Mouse (Mus musculus) cerebellum, adult 2 months (tissue): ENCODE results near the gene Dhx15.

Experiments
- CTCF ChIP-seq: fragments of 200-500 bp; IDR thresholded peaks from 2 replicates; pipeline ENCODE4 v1.5.1; 2011; ENCODE audit warnings: low read depth, mild to moderate bottlenecking, control low read depth, low read length, moderate library complexity, borderline replicate concordance; ENCODE audit not compliant: insufficient read depth
- POLR2A ChIP-seq: fragments of 200-500 bp; IDR thresholded peaks from 2 replicates; pipeline ENCODE4 v1.6.1; 2011; ENCODE audit warnings: low read length, control low read depth, borderline replicate concordance; ENCODE audit not compliant: insufficient read depth

- TF ChIP-seq CTCF (no peak), POLR2A (no peak)
Measured at GRCm38 (mm10) chr5:52234570-52234969, 44.3 kb upstream of the Dhx15 start.
